Mouse (Mus musculus) midbrain, embryonic 12.5 days (tissue): ENCODE data around the gene Mtap. TPM values are rescaled to one million over a fixed set of nuclear protein-coding genes. Genes with fewer than 3 reads are reported as not detected.
A peak's percentile ranks its signal among the peaks of the same experiment; 100 is the strongest.

Source experiments
- ATAC-seq: fragments of 200-750 bp; cut with Nextera tagmentation; 2 replicates; pipeline ENCODE4 v1.8.0; 2017; ENCODE audit warnings: low read depth, moderate TSS enrichment, moderate library complexity; ENCODE audit not compliant: low FRiP score
- H3K27ac ChIP-seq: fragments of 300-500 bp; sonication (generic); replicated peaks from 2 replicates; pipeline ENCODE4 v1.5.1; 2016; ENCODE audit warnings: mild to moderate bottlenecking
- H3K27me3 ChIP-seq: fragments of 300-500 bp; sonication (generic); 2 replicates; pipeline ENCODE4 v1.6.1; 2016; ENCODE audit warnings: mild to moderate bottlenecking
- H3K36me3 ChIP-seq: fragments of 300-500 bp; sonication (generic); 2 replicates; pipeline ENCODE4 v1.6.1; 2016
- H3K4me1 ChIP-seq: fragments of 300-500 bp; sonication (generic); 2 replicates; pipeline ENCODE4 v1.6.1; 2016
- H3K4me2 ChIP-seq: fragments of 300-500 bp; sonication (generic); replicated peaks from 2 replicates; pipeline ENCODE4 v1.6.1; 2016; ENCODE audit warnings: mild to moderate bottlenecking, moderate library complexity
- H3K4me3 ChIP-seq: fragments of 300-500 bp; sonication (generic); 2 replicates; pipeline ENCODE4 v1.5.1; 2016; ENCODE audit warnings: mild to moderate bottlenecking
- H3K9ac ChIP-seq: fragments of 300-500 bp; sonication (generic); replicated peaks from 2 replicates; pipeline ENCODE4 v1.6.1; 2016; ENCODE audit warnings: mild to moderate bottlenecking, moderate library complexity
- H3K9me3 ChIP-seq: fragments of 300-500 bp; sonication (generic); 2 replicates; pipeline ENCODE4 v1.6.1; 2016; ENCODE audit warnings: mild to moderate bottlenecking
- WGBS: fragments of 180-500 bp; shearing (Covaris S2); methylation state at CpG from one replicate; pipeline ENCODE4 v1.1.7; 2016; 5-methylcytosine and 5-hydroxymethylcytosine counted together
- polyA plus RNA-seq: library from polyadenylated mRNA; unstranded; fragments of >200 nt; fragmentation: Nextera tagmentation; extraction: Ambion mirVana; gene quantifications from 2 replicates; pipeline ENCODE4 v1.2.1, GENCODE M21; 2016

Gene Mtap
- polyA plus RNA-seq, 1 experiment from 2014 or later: 57.6 TPM

GRCm38 (mm10) chr4:89140832-89141231 is 3.9 kb downstream of the Mtap start:
- peaks cover 8% of the 10 kb centered on the region; the same call in 1 of the 2 replicates for H3K36me3 ChIP-seq
- no peak overlapping the region for H3K4me3 ChIP-seq
- no peaks in the 10 kb centered on the region for H3K9me3 ChIP-seq
- no peak overlapping the region for H3K27ac ChIP-seq
- peaks cover 19% of the 10 kb centered on the region for H3K4me1 ChIP-seq
- WGBS: 90% methylated on average over 5 of the region's 5 CpGs
- no peak for ATAC-seq
- H3K9ac ChIP-seq: no peak overlapping the region
- H3K27me3 ChIP-seq: no peaks in the 10 kb centered on the region
- H3K4me2 ChIP-seq: no peak overlapping the region

GRCm38 (mm10) chr4:89145409-89145808 is 8.5 kb downstream of the Mtap start:
- H3K27ac ChIP-seq: no peak overlapping the region
- peaks cover 30% of the 10 kb centered on the region for H3K36me3 ChIP-seq
- peaks cover 5% of the 10 kb centered on the region; the same call in 1 of the 2 replicates for H3K4me1 ChIP-seq
- no peaks in the 10 kb centered on the region for H3K9me3 ChIP-seq
- no peaks in the 10 kb centered on the region for H3K27me3 ChIP-seq
- H3K4me2 ChIP-seq: no peak overlapping the region
- H3K4me3 ChIP-seq: no peak overlapping the region
- no peak overlapping the region for H3K9ac ChIP-seq
- peak; percentile 80 for ATAC-seq
- WGBS: 49% methylated on average over 6 of the region's 6 CpGs

- no peak overlapping the region for H3K9ac ChIP-seq
- H3K27me3 ChIP-seq: no peaks in the 10 kb centered on the region
- H3K4me1 ChIP-seq: peaks cover under 1% of the 10 kb centered on the region; the same call in 1 of the 2 replicates
- no peak overlapping the region for H3K4me3 ChIP-seq
- H3K9me3 ChIP-seq: no peaks in the 10 kb centered on the region
- H3K27ac ChIP-seq: no peak overlapping the region
- peaks cover 35% of the 10 kb centered on the region for H3K36me3 ChIP-seq
- ATAC-seq: no peak
- H3K4me2 ChIP-seq: no peak overlapping the region
- WGBS: 44% methylated on average over 3 of the region's 3 CpGs
These were observed 9.4 kb downstream of the Mtap start for GRCm38 (mm10) chr4:89146291-89146690.

GRCm38 (mm10) chr4:89149261-89149660 is 12.3 kb downstream of the Mtap start:
- H3K9me3 ChIP-seq: no peaks in the 10 kb centered on the region
- H3K4me1 ChIP-seq: no peaks in the 10 kb centered on the region
- no peak for ATAC-seq
- H3K27me3 ChIP-seq: no peaks in the 10 kb centered on the region
- H3K27ac ChIP-seq: no peak overlapping the region
- no peak overlapping the region for H3K4me3 ChIP-seq
- no peak overlapping the region for H3K4me2 ChIP-seq
- H3K36me3 ChIP-seq: peaks cover 47% of the 10 kb centered on the region
- no peak overlapping the region for H3K9ac ChIP-seq

- no peak overlapping the region for H3K9ac ChIP-seq
- H3K9me3 ChIP-seq: no peaks in the 10 kb centered on the region
- no peak overlapping the region for H3K27ac ChIP-seq
- H3K4me1 ChIP-seq: no peaks in the 10 kb centered on the region
- H3K36me3 ChIP-seq: peaks cover 54% of the 10 kb centered on the region
- no peak for ATAC-seq
- WGBS: 89% methylated on average over 3 of the region's 3 CpGs
- no peak overlapping the region for H3K4me2 ChIP-seq
- H3K4me3 ChIP-seq: no peak overlapping the region
- H3K27me3 ChIP-seq: no peaks in the 10 kb centered on the region
These were observed 24.5 kb downstream of the Mtap start for GRCm38 (mm10) chr4:89161389-89161788.

GRCm38 (mm10) chr4:89162496-89162895 is 25.6 kb downstream of the Mtap start:
- Histone ChIP-seq H3K9ac (no peak overlapping the region), H3K4me1 (no peaks in the 10 kb centered on the region), H3K4me3 (no peak overlapping the region), H3K9me3 (no peaks in the 10 kb centered on the region), H3K36me3 (peaks cover 53% of the 10 kb centered on the region), H3K27ac (no peak overlapping the region), H3K4me2 (no peak overlapping the region), H3K27me3 (no peaks in the 10 kb centered on the region)
- no peak for ATAC-seq
- WGBS: 87% methylated on average over 5 of the region's 5 CpGs

- Histone ChIP-seq H3K27me3 (no peaks in the 10 kb centered on the region), H3K4me2 (no peak overlapping the region), H3K9me3 (no peaks in the 10 kb centered on the region), H3K27ac (no peak overlapping the region), H3K36me3 (peaks cover 47% of the 10 kb centered on the region), H3K9ac (no peak overlapping the region), H3K4me3 (no peak overlapping the region), H3K4me1 (no peaks in the 10 kb centered on the region)
- 97% methylated on average over 8 of the region's 8 CpGs for WGBS
- ATAC-seq: no peak
These were observed 26.7 kb downstream of the Mtap start for GRCm38 (mm10) chr4:89163613-89164012.

- Histone ChIP-seq H3K27me3 (no peaks in the 10 kb centered on the region), H3K4me3 (no peak overlapping the region), H3K4me2 (no peak overlapping the region), H3K9me3 (no peaks in the 10 kb centered on the region), H3K4me1 (no peaks in the 10 kb centered on the region), H3K27ac (no peak overlapping the region), H3K36me3 (peaks cover 47% of the 10 kb centered on the region), H3K9ac (no peak overlapping the region)
- 95% methylated on average over 2 of the region's 2 CpGs for WGBS
- ATAC-seq: no peak
These were observed 27.8 kb downstream of the Mtap start for GRCm38 (mm10) chr4:89164681-89165080.

GRCm38 (mm10) chr4:89168877-89169276 is 32.0 kb downstream of the Mtap start:
- no peaks in the 10 kb centered on the region for H3K9me3 ChIP-seq
- peaks cover 55% of the 10 kb centered on the region for H3K36me3 ChIP-seq
- H3K4me3 ChIP-seq: no peak overlapping the region
- 96% methylated on average over 9 of the region's 9 CpGs for WGBS
- no peak overlapping the region for H3K9ac ChIP-seq
- H3K4me1 ChIP-seq: no peaks in the 10 kb centered on the region
- H3K4me2 ChIP-seq: no peak overlapping the region
- no peak overlapping the region for H3K27ac ChIP-seq
- no peaks in the 10 kb centered on the region for H3K27me3 ChIP-seq
- no peak for ATAC-seq

- Histone ChIP-seq H3K9ac (no peak overlapping the region), H3K27me3 (no peaks in the 10 kb centered on the region), H3K27ac (no peak overlapping the region), H3K4me3 (no peak overlapping the region), H3K4me1 (no peaks in the 10 kb centered on the region), H3K36me3 (peaks cover 53% of the 10 kb centered on the region), H3K9me3 (no peaks in the 10 kb centered on the region), H3K4me2 (no peak overlapping the region)
- no peak for ATAC-seq
- 85% methylated on average over 4 of the region's 4 CpGs for WGBS
These were observed 32.8 kb downstream of the Mtap start for GRCm38 (mm10) chr4:89169739-89170138.

GRCm38 (mm10) chr4:89170931-89171330 is 34.0 kb downstream of the Mtap start:
- no peaks in the 10 kb centered on the region for H3K27me3 ChIP-seq
- no peak for ATAC-seq
- no peak overlapping the region for H3K27ac ChIP-seq
- H3K36me3 ChIP-seq: peaks cover 63% of the 10 kb centered on the region
- whole genome bisulfite sequencing: 93% methylated on average over 6 of the region's 6 CpGs
- H3K4me3 ChIP-seq: no peak overlapping the region
- no peaks in the 10 kb centered on the region for H3K9me3 ChIP-seq
- no peaks in the 10 kb centered on the region for H3K4me1 ChIP-seq
- no peak overlapping the region for H3K9ac ChIP-seq
- H3K4me2 ChIP-seq: no peak overlapping the region

GRCm38 (mm10) chr4:89172873-89173605 is 36.1 kb downstream of the Mtap start:
- Histone ChIP-seq H3K9ac (no peak overlapping the region), H3K4me1 (no peaks in the 10 kb centered on the region), H3K4me2 (no peak overlapping the region), H3K9me3 (no peaks in the 10 kb centered on the region), H3K27ac (no peak overlapping the region), H3K4me3 (no peak overlapping the region), H3K27me3 (no peaks in the 10 kb centered on the region), H3K36me3 (peaks cover 72% of the 10 kb centered on the region)
- 96% methylated on average over 14 of the region's 14 CpGs for WGBS
- ATAC-seq: no peak
